Mouse (Mus musculus) liver, adult (tissue): ENCODE results near the gene Bag6.

Experiments
- GATA4 ChIP-seq: IDR thresholded peaks from 2 replicates; pipeline ENCODE4 v1.6.1; 2014; ENCODE audit warnings: mild to moderate bottlenecking, low read length; ENCODE audit not compliant: insufficient replicate concordance

Bag6 gene

DNA sequence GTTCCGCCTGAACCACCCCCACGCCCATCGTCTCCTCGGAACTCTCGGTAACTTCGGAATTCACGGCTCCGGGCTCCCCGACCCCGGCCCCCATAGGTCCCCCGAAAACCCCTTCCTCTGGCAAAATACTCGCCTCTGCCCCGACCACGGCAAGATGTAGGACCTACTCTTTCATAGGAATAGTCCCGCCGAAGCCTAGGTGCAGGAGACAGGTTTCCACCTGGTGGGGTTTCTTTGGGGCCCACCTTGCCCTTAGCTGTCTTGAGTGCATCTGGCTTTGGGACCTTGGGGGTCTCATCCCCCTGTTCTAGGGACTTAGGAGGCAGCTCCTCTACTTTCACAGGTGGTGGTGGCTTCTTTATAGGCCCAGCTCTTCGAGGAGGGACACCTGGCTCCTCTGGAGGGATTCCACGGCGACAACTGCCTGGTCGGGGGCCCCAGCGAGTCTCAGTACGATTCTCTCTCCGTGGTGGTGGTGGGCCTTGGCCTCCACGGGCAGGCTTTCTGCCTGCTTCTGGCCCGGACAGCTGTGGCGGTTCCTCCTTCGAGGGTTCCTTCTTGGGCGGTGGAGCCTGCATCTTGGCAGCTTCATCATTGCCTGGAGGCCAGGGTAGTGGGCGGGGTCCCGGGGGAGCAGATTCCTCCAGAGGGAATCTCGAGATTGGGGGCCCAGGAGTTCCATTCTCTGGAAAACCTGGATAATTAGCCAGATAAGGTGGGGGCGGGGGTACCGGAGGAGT lies 21.7 kb downstream of the Bag6 start:
- TF ChIP-seq GATA4: no peak

DNA sequence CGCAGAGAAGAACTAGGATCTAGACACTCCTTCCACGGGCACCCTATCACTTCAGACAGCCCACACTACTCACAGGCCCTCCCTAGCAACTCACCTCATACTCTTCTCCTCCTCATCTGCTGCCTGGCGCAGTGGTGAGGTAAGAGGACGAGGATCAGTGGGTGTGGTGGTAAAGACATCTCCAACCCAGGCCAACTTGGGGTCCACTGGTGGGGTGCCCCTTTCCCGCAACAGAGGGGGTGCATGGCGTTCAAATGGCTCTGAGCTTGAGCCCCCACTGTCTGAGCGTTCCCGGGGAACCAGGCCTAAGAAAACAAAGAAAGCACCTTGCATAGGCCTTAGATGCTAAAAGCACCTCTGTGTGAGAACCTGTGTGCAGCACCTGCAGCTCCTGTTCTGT lies 22.3 kb downstream of the Bag6 start:
- TF ChIP-seq GATA4: no peak

GRCm38 (mm10) chr17:35157661-35158175 lies 22.7 kb downstream of the Bag6 start:
- TF ChIP-seq GATA4: no peak

- no peak for TF ChIP-seq GATA4
These were observed 24.0 kb downstream of the Bag6 start for GRCm38 (mm10) chr17:35158850-35159593.

- TF ChIP-seq GATA4: no peak
These were observed 24.7 kb downstream of the Bag6 start for GRCm38 (mm10) chr17:35159638-35160037.

GRCm38 (mm10) chr17:35161421-35161820 lies 26.4 kb downstream of the Bag6 start:
- TF ChIP-seq GATA4: no peak

DNA sequence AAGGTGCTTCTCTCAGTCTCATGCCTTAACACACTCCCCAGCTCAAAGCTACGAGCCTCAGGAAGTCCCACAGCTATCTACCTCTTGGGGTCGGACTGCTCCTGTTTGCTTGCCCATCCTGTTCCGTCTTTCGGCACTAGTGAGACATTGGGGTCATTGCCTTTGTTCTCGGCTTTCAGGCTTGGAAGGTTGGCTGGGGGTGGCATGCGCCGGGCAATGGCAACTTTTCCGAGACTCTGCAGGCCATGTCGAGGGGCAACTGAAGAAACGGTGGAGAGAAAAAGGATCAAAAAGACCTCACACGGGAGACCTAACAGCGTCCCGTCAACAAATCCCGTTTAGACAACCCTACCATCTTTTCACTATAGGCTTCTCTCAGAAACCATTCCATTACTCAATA lies 27.1 kb downstream of the Bag6 start:
- no peak for TF ChIP-seq GATA4

DNA sequence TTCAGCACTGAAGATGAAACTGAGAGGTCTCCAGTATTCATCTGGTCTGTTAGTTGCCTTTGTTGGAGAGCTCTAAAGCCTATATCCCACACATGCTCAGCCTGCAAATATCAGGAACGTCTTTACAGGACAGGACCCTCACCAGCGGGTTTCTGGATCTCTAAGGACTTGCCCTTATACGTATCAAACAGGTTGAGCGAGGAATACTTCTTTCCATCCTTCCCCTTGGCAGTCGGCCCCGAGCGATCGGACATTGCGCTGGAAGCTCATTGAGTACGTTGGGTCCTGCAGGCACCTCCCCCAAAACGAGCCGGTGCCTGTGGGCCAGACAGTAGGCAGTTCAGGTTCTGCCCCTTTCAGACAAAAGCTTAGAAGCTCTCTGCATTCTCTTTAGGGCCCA lies 27.8 kb downstream of the Bag6 start:
- no peak for TF ChIP-seq GATA4

- no peak for TF ChIP-seq GATA4
These were observed 28.5 kb downstream of the Bag6 start for GRCm38 (mm10) chr17:35163326-35164081.

- TF ChIP-seq GATA4: no peak
These were observed 29.2 kb downstream of the Bag6 start for GRCm38 (mm10) chr17:35164218-35164567.

GRCm38 (mm10) chr17:35164568-35165450 lies 29.8 kb downstream of the Bag6 start, which contains the start of gene Prrc2a:
Gene Prrc2a, minus strand, starts transcription at chr17:35164897.
- TF ChIP-seq GATA4: peak; percentile 58; the same call in 1 of the 2 replicates

DNA sequence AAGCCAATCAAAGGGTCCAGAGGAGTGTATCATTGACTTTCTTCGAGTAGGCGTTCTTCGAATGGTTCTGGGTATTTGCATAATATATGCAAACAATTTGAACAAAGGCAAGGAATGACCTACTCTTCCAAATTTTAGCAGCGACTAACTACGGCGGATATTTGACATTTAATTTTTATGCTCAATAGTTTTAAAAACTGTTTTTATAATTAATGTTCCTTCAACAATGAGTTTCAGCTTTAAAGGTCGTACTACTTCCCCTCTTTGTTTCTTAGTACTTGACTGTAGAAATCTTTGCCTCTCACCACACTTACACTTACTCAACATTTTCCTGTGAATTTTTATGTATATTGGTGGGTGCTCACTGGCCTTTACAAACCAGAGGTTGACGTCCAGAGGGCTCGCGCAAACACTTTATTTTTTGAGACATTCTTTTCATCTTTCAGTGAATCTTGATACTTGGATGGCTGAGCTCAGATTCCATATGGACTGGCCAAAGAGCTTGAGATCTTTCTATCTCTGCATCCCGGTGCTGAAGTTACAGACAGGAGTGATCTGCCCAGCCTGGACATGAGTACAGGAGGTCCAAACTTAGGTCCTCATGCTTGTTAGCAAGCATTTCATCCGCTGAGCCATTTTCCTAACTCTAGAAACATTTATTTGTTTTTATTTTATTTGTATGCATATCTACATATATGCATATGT lies 30.6 kb downstream of the Bag6 start:
- no peak for TF ChIP-seq GATA4

DNA sequence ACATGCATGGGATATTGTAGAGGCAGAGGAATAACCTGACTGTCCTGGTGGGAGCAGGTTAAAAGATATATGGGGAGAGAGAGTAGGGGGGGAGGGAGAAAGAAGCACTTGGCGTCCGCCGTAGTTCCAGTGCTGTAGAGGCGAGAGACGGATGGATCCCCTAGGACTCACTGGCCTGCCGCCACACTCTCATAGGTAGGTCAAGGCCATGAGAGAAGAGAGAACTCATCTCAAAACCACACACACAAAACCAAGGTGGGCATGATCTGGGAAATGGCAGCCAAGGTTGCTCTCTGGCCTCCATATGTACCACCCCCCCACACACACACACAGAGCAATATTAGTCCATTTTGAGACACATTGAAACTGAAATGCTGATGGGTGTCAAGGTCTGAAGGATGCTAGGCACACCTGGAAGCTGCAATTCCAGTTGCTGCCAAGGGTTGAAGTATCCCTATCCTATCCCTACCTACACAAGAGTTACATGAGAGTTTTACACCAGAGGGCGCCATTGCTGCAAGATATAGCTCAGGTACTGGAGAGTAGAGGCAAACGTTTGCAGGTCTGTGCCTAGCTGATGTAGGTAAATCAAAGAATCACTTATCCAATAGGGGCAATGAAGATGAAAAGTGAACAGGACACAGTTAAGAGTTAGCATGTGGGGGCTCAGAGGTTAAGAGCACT lies 31.5 kb downstream of the Bag6 start:
- TF ChIP-seq GATA4: no peak
